ENCODE assay signal across 24 mouse cellular contexts in the genomic region with DNA sequence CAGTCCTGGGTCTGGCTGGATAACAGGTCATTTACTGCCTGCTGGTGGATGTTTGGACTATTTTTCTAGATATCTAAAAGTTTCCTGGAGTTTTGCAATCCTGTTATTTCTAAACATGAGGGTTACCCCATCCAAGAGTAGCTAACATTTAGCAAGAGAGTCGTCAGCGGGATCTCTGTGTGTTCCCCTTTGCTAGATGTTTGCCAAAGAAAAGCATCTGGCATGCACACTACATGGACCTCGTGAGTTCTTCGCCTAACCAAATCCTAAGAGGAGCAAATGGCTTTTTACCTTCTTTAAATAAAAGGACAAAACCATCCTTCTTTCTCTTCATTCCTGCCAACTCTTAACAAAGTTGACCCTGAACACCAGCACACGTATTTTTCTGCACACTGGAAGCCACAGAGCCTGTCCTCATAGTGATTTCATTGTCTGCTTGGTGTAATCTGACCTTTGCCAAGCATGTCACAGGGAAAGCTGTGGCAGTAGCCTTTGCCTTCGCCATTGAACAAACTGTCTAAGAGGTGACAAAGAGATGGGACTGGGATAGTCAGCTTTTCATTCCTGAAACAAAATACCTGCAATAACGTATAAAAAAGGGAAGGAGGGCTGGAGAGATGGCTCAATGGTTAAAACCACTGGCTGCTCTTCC. TPM values are rescaled to one million over a fixed set of nuclear protein-coding genes. Genes with fewer than 3 reads are reported as not detected.
DNase-seq lines count a peak whose midpoint lies in the region; ATAC-seq lines count a peak whose summit lies in the region.
"Had no signal": no experiment of that assay in that cellular context is flagged by ENCODE, and none has a peak within 500 bp of the region (broad histone marks: within the 10 kb centered on the region; RNA-seq: fewer than 3 reads in every experiment).

No protein-coding gene starts in this region.

- peak; percentile 82 for DNase-seq in heart, adult 11 months
- no peak for DNase-seq in heart, postnatal 4 days
- peak; percentile 11 for DNase-seq in lung, postnatal 10 days
- no peak for DNase-seq in lung, postnatal 4 days
- DNase-seq in adipocyte (ENCODE audit: low spot score) = peak; percentile 96
- DNase-seq in kidney, adult 8-10 months = no peak
- DNase-seq: B cell, adult 2 months; cerebellum, adult 8-10 months; cerebellum, postnatal 25 days; gastrocnemius, postnatal 14 days; heart, postnatal 36 days; kidney, adult 9 months; kidney, postnatal 10 days; layer of hippocampus, postnatal 36 days; liver, embryonic 13.5 days; spleen, adult 18-20 months; thymus, adult 18-20 months; thymus, postnatal 25 days had no signal

- peak; percentile 30; the same call in 1 of the 2 replicates for ATAC-seq in megakaryocyte, adult 5-6 weeks (ENCODE audit: poor library complexity, severe bottlenecking)
- ATAC-seq: activated CD4-positive, CD25-positive, alpha-beta regulatory T cell, adult 4 months; forebrain, embryonic 13.5 days; intestine, embryonic 16.5 days; midbrain, embryonic 15.5 days had no signal

RNA-seq across cellular contexts. Expression of gene Ripply3, which starts 19.0 kb away (rescaled TPM):
- 1 to 10 TPM; 3.7 to 4.5 TPM for total RNA-seq in heart, postnatal 4 days (2021)
- total RNA-seq in megakaryocyte, adult 5-6 weeks (2015) = 0.23 TPM in 1 of 2 replicates, not detected in the other
- not detected in 2 replicates for total RNA-seq in megakaryocyte, adult 5-6 weeks (2017)
- total RNA-seq: layer of hippocampus, postnatal 36 days; neutrophil, adult 5-6 weeks had no signal

RNA-seq across cellular contexts. Expression of gene Ttc3, which starts 23.2 kb away (rescaled TPM):
- 100 to 1,000 TPM; 156 to 173 TPM for total RNA-seq in heart, postnatal 4 days (2021)
- total RNA-seq in megakaryocyte, adult 5-6 weeks (2015) = 12.0 and 19.7 TPM in 2 replicates
- total RNA-seq in megakaryocyte, adult 5-6 weeks (2017) = 39.3 and 56.6 TPM in 2 replicates

RNA-seq across cellular contexts. Expression of gene Pigp, which starts 24.4 kb away (rescaled TPM):
- 10 to 100 TPM; 76.7 to 77.5 TPM for total RNA-seq in heart, postnatal 4 days (2021)
- total RNA-seq in megakaryocyte, adult 5-6 weeks (2015) = 9.9 and 11.1 TPM in 2 replicates
- total RNA-seq in megakaryocyte, adult 5-6 weeks (2017) = 4.8 and 10.2 TPM in 2 replicates

RNA-seq across cellular contexts. Expression of gene Hlcs, which starts 33.8 kb away (rescaled TPM):
- 1 to 10 TPM; 8.0 to 8.2 TPM for total RNA-seq in heart, postnatal 4 days (2021)
- 22.8 and 25.3 TPM in 2 replicates for total RNA-seq in megakaryocyte, adult 5-6 weeks (2015)
- total RNA-seq in megakaryocyte, adult 5-6 weeks (2017) = 14.8 and 21.9 TPM in 2 replicates

Comparison
In these comparisons a context has a peak if more than half of its experiments do, and no peak if none do; other contexts are left out.
1. DNase-seq: peak in heart, adult 11 months (single experiment), lung, postnatal 10 days (single experiment) and adipocyte (single experiment); none in heart, postnatal 4 days (single experiment), lung, postnatal 4 days (0 of 2) and kidney, adult 8-10 months (0 of 2).
2. RNA of gene Pigp, which starts 24.4 kb away (total RNA-seq): 76.7 to 77.5 TPM in heart, postnatal 4 days; 4.8 to 11.1 TPM in megakaryocyte, adult 5-6 weeks; every median in the first group is over 4 times any median in the second.